Mouse (Mus musculus) hindbrain, postnatal 0 days (tissue): ENCODE measurements around the gene Ano6. TPM values are rescaled to one million over a fixed set of nuclear protein-coding genes. Genes with fewer than 3 reads are reported as not detected.

Source experiments
- ATAC-seq: fragments of 200-750 bp; cut with Nextera tagmentation; 2 replicates; pipeline ENCODE4 v1.8.0; 2017; ENCODE audit warnings: mild to moderate bottlenecking, moderate TSS enrichment, moderate library complexity
- DNase-seq: peaks from one replicate; pipeline ENCODE4 v3.0.0-alpha.2; 2015; ENCODE audit warnings: low spot score
- H3K27ac ChIP-seq: fragments of 300-500 bp; sonication (generic); 2 replicates; pipeline ENCODE4 v1.5.1; 2014; ENCODE audit warnings: mild to moderate bottlenecking
- H3K27me3 ChIP-seq: fragments of 300-500 bp; sonication (generic); 2 replicates; pipeline ENCODE4 v1.6.1; 2014; ENCODE audit warnings: low read length, mixed read lengths; ENCODE audit not compliant: insufficient read depth
- H3K36me3 ChIP-seq: fragments of 300-500 bp; sonication (generic); 2 replicates; pipeline ENCODE4 v1.6.1; 2014; ENCODE audit warnings: low read length, mixed read lengths; ENCODE audit not compliant: insufficient read depth
- H3K4me1 ChIP-seq: fragments of 300-500 bp; sonication (generic); 2 replicates; pipeline ENCODE4 v1.6.1; 2014; ENCODE audit warnings: antibody characterized with exemption, low read length, mixed read lengths; ENCODE audit not compliant: insufficient read depth
- H3K4me2 ChIP-seq: fragments of 300-500 bp; sonication (generic); 2 replicates; pipeline ENCODE4 v1.6.1; 2014; ENCODE audit warnings: low read depth, mild to moderate bottlenecking, low read length, moderate library complexity, mixed read lengths
- H3K4me3 ChIP-seq: fragments of 300-500 bp; sonication (generic); 2 replicates; pipeline ENCODE4 v1.5.1; 2014; ENCODE audit warnings: low read length
- H3K9ac ChIP-seq: fragments of 300-500 bp; sonication (generic); replicated peaks from 2 replicates; pipeline ENCODE4 v1.6.1; 2014; ENCODE audit warnings: mild to moderate bottlenecking, low read length, moderate library complexity, mixed read lengths
- H3K9me3 ChIP-seq: fragments of 300-500 bp; sonication (generic); 2 replicates; pipeline ENCODE4 v1.6.1; 2016; ENCODE audit warnings: low read length, mixed read lengths
- CTCF ChIP-seq: IDR thresholded peaks from 2 replicates; pipeline ENCODE4 v1.5.1; 2016; ENCODE audit warnings: antibody characterized with exemption, control low read depth, low read depth
- WGBS: fragments of 180-500 bp; shearing (Covaris S2); extraction: QIAGEN DNeasy Blood & Tissue Kit; methylation state at CpG from one replicate; pipeline ENCODE4 v1.1.7; 2014; 5-methylcytosine and 5-hydroxymethylcytosine counted together
- polyA plus RNA-seq: library from polyadenylated mRNA; unstranded; fragments of >200 nt; fragmentation: Nextera tagmentation; extraction: Ambion mirVana; gene quantifications from 2 replicates; pipeline ENCODE4 v1.2.1, GENCODE M21; 2015
- total RNA-seq: library from RNA; depleted of rRNA; stranded (reverse); fragments of >200 nt; gene quantifications from 2 replicates; pipeline ENCODE4 v1.2.3, GENCODE M21; 2014

Gene Ano6
- total and polyA plus RNA-seq, 2 experiments from 2014 or later, result 19.2 to 34.3 TPM

DNA sequence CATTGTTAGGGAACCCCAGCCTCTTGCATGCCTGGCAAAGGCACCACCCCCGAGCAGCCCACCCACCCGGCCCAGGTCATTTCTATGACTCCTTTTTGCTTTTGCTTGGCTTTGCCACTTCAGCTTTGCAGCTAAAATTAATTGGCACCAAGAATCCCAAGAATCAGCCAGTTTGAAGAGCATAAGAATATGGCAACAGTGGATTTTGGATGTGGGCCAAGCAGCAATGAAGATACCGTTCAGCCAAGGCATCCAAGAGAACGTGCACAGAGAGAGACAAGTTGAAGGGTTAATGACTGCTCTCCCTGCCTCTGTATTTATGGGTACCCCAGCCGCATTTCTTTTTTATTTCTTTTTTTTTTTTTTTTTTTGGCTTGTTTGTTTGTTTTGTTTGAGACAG is 5.4 kb downstream of the Ano6 start:
- no peak overlapping the region for H3K4me2 ChIP-seq
- H3K4me1 ChIP-seq, result peaks cover 12% of the 10 kb centered on the region; the same call in 1 of the 2 replicates
- no peaks in the 10 kb centered on the region for H3K36me3 ChIP-seq
- H3K27me3 ChIP-seq, result no peaks in the 10 kb centered on the region
- no peak overlapping the region for H3K9ac ChIP-seq
- no peak overlapping the region for H3K4me3 ChIP-seq
- DNase-seq, result no peak
- no peak overlapping the region for H3K27ac ChIP-seq
- TF ChIP-seq CTCF, result no peak
- ATAC-seq, result no peak
- H3K9me3 ChIP-seq, result no peaks in the 10 kb centered on the region
- 57% methylated on average over 5 of the region's 5 CpGs for WGBS

DNA sequence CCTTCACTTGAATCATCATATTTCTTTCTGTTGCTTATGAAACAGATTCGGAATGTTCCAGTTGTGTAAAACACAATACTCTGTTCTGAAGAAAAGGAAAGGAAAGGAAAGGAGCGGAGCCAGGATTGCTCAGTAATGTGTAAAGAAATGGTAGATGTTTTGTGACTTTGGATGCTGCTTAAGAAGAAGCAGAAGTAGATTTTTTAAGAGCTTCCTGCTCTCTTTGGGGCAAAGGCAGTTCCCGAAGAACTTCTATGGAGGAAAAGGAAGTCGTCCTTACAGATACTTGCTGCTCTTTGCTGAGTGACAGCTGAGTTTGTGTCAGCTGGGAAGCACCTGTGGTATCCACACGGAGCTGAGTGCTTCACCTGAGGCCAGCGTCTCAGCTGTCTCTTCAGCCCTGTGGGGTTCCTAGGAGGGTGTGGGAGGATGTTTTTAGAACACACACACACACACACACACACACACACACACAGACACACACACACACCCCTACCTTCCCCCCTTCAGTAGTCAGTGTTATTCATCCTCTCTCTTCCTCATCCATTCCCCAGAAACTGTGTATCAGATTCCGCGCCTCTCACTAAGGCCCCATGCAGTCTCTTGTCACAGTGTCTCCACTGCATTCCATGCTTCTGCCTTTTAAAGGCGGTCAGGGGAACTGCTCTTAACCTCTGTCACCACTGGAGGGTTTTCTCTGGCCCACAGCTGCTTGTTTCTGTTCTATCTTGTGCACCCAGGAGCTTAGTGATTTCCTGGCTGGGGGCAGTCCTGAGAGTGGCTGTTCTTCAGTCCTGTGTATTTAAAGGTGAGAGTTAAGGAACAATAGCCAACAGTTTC is 6.7 kb downstream of the Ano6 start:
- Histone ChIP-seq H3K36me3 (no peaks in the 10 kb centered on the region), H3K4me2 (no peak overlapping the region), H3K4me3 (no peak overlapping the region), H3K4me1 (peaks cover 10% of the 10 kb centered on the region), H3K27ac (no peak overlapping the region), H3K9me3 (no peaks in the 10 kb centered on the region), H3K27me3 (no peaks in the 10 kb centered on the region), H3K9ac (no peak overlapping the region)
- TF ChIP-seq CTCF, result no peak
- ATAC-seq, result no peak
- WGBS, result 57% methylated on average over 9 of the region's 9 CpGs
- DNase-seq, result no peak

DNA sequence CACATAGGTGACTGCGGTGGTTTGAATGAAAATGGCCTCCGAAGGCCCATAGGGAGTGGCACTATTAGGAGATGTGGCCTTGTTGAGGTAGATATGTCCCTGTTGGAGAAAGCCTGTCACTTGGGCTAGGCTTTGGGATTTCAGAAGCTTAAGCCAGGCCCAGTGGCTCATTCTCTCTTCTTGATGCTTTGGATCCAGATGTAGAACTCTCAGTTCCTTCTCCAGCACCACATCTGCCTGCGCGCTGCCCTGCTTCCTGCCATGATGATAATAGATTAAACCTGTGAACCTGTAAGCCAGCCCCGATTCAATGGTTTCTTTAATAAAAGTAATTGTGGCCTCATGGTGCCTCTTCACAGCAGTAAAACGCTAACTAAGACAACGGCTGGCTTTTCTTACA is 7.6 kb downstream of the Ano6 start:
- Histone ChIP-seq H3K27me3 (no peaks in the 10 kb centered on the region), H3K9ac (no peak overlapping the region), H3K4me3 (no peak overlapping the region), H3K27ac (no peak overlapping the region), H3K4me1 (peaks cover 8% of the 10 kb centered on the region), H3K36me3 (no peaks in the 10 kb centered on the region), H3K4me2 (no peak overlapping the region), H3K9me3 (no peaks in the 10 kb centered on the region)
- no peak for DNase-seq
- ATAC-seq, result no peak
- TF ChIP-seq CTCF, result no peak
- 94% methylated on average over 7 of the region's 7 CpGs for WGBS

DNA sequence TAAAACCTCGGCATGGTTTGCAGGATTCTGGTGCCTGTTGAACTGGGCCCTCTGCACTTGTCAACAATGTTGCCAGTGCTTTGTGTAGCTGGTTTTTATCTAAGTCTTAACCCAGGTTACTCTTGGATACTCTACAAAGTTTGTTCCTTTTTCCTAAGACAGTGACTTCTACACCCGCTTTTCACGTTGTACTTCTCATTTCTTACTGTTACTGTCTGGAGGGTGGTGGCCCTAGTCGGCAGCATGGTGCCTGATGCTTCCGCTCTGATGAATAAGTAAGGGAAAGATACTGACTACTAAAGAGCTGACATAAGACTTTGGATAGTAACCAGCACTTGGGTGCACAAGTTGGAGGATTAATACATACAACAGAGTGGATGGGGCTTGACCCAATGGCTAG is 9.0 kb downstream of the Ano6 start:
- H3K4me1 ChIP-seq, result peaks cover 13% of the 10 kb centered on the region
- DNase-seq, result no peak
- no peak overlapping the region for H3K4me2 ChIP-seq
- no peak for ATAC-seq
- H3K9ac ChIP-seq, result no peak overlapping the region
- TF ChIP-seq CTCF, result no peak
- no peak overlapping the region for H3K4me3 ChIP-seq
- H3K27me3 ChIP-seq, result no peaks in the 10 kb centered on the region
- no peaks in the 10 kb centered on the region for H3K9me3 ChIP-seq
- H3K27ac ChIP-seq, result no peak overlapping the region
- H3K36me3 ChIP-seq, result no peaks in the 10 kb centered on the region
- 93% methylated on average over 5 of the region's 5 CpGs for WGBS

DNA sequence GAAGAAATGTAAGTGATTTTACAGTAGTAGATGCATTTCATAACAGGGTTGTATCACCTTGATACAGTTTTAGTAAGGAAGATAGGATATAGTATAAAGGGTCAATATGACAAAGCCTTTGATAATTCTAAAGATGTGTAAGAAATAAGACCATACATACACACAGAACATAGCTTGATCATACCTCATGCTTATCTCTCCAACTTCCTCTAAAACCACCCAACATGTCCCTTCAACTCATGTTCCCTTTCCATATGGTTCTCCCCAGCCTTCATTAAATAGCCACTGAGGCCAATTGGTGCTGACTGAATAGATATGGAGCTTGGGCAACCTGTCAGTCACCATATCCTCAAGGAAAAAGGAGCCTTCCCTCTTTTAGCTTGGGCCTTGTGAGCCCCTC is 9.4 kb downstream of the Ano6 start:
- no peaks in the 10 kb centered on the region for H3K9me3 ChIP-seq
- H3K27me3 ChIP-seq, result no peaks in the 10 kb centered on the region
- H3K36me3 ChIP-seq, result no peaks in the 10 kb centered on the region
- no peak overlapping the region for H3K27ac ChIP-seq
- ATAC-seq (no peak), DNase-seq (no peak)
- no peak overlapping the region for H3K4me2 ChIP-seq
- H3K4me1 ChIP-seq, result peaks cover 16% of the 10 kb centered on the region
- H3K4me3 ChIP-seq, result no peak overlapping the region
- TF ChIP-seq CTCF, result no peak
- H3K9ac ChIP-seq, result no peak overlapping the region

DNA sequence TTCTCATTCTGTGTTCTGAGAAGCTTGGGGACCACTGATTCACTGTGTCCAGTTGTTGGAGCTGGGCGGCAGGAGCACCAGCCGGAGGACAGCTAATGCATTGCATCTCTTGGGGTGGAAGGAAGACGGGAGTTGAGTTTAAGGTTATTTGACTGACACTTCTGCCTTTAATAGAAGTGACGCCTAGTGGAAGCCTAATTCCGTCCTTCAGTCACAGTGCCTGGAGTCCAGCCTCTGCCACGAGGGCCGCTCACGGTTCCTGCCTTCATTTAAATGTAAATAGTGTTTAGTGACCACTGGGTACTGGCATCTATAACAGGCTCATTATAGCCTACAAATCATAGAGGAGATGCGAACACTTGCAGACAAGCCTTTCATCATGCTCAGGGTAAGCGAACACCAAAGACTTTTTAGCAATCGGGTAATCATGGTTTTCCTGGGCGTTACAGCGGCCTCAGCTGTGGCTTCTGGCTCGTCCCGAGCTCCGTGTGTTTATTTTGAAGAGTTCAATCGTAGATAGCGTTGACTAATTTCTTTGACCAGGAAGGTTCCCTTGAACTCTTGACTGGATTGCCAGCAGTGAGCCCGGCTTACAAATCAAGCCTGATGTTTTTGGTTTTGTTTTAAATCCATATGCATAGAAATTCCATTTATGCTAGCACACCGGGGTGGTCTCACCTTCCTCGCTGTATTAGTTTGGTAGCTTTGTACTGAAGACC is 10.8 kb downstream of the Ano6 start:
- H3K36me3 ChIP-seq, result no peaks in the 10 kb centered on the region
- peaks cover 16% of the 10 kb centered on the region for H3K4me1 ChIP-seq
- ATAC-seq (no peak), DNase-seq (no peak)
- H3K27me3 ChIP-seq, result no peaks in the 10 kb centered on the region
- H3K9ac ChIP-seq, result no peak overlapping the region
- H3K4me2 ChIP-seq, result no peak overlapping the region
- H3K9me3 ChIP-seq, result no peaks in the 10 kb centered on the region
- no peak overlapping the region for H3K27ac ChIP-seq
- 67% methylated on average over 21 of the region's 21 CpGs for WGBS
- H3K4me3 ChIP-seq, result no peak overlapping the region
- TF ChIP-seq CTCF, result no peak; the same call in 1 of the 2 replicates

DNA sequence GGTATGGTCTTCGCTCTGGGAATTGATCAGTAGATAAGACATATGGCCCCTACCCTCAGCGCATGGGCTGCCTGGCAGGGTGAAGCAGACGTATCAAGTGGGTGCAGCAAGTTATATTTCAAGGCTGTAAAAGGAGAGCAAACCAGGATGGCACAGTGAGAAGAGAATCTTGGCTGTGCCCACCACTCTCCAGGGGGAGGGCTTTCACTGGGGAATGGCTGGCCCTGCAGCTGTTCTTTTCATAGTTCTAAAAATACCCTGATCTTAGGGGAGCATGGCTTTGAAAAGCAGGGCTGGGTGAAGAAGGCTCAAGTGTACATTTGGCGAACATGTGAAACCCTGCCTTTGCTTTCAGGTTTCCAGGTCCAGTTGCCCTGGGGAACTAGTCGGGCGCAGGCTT is 11.5 kb downstream of the Ano6 start:
- Histone ChIP-seq H3K4me1 (peaks cover 16% of the 10 kb centered on the region), H3K4me2 (no peak overlapping the region), H3K4me3 (no peak overlapping the region), H3K9me3 (no peaks in the 10 kb centered on the region), H3K9ac (no peak overlapping the region), H3K27ac (peak overlapping the region; percentile 26; the same call in 1 of the 2 replicates), H3K36me3 (no peaks in the 10 kb centered on the region), H3K27me3 (no peaks in the 10 kb centered on the region)
- ATAC-seq (no peak), DNase-seq (peak; percentile 33)
- 63% methylated on average over 6 of the region's 6 CpGs for WGBS
- no peak for TF ChIP-seq CTCF
